Mouse (Mus musculus) thymus, postnatal 25 days (tissue): Measurements from ENCODE around the gene Rbfox3.

Source experiments
- DNase-seq: peaks from one replicate; pipeline ENCODE4 v3.0.0; 2022

The Rbfox3 gene

DNA sequence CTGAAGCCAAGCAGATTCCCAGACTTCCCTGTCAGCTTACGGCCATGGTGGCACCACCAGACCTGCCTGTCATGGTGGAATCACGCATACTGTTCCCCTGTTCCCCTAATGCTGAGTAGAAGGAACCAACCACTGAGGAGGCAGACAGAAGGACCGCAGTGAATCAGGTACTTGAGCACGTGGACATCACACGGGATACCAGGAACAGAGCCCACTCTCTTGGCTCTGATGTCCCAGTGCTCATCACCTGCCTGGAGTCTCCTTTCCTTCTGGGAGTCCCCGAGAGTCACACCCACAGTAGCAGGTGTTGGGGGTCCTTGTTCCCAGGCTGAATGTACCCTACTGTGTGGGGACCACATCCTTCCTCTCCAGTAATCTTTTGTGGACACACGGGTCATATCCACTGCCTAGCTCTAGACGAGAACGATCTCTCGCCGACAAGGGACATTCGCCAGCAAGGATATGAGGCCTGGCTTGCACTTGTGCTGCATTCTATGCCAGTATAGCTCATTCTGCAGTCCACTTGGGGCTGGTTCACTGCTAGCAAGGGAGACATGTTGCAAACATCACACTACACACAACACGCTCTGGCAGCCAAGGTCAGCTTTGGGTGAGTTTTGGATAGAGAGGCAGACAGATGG lies 32.7 kb downstream of the Rbfox3 start:
- no peak for DNase-seq

DNA sequence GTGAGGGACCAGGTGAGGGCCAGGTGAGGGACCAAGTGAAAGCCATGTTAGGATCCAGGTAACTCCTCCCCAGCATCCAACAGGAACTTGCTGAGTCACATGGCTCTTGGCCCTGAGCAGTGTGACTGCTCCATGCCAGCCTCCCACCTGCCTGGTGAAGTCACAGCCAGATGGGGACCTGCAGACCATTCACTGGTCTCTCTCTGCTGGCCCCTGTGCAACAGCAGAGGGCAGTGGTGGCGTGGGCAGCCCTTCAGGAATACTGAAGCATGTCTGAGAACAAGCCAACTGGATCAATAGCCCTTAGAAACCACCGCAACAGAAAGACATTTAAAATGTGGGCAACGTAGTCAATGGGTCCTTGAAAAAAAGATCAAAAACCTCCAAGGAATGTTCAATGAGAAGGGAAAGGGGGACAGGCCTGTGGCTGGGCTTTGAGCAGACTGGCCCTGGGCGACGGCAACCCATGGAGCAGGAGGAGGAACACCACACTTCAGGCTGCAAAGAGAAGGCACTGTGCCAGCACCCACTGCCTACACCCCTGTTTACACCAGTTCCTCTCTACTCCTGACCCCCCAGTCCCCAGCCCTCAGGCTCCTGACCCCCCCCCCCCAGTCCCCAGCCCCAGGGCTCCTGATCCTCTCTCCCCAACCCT lies 36.0 kb downstream of the Rbfox3 start:
- no peak for DNase-seq

DNA sequence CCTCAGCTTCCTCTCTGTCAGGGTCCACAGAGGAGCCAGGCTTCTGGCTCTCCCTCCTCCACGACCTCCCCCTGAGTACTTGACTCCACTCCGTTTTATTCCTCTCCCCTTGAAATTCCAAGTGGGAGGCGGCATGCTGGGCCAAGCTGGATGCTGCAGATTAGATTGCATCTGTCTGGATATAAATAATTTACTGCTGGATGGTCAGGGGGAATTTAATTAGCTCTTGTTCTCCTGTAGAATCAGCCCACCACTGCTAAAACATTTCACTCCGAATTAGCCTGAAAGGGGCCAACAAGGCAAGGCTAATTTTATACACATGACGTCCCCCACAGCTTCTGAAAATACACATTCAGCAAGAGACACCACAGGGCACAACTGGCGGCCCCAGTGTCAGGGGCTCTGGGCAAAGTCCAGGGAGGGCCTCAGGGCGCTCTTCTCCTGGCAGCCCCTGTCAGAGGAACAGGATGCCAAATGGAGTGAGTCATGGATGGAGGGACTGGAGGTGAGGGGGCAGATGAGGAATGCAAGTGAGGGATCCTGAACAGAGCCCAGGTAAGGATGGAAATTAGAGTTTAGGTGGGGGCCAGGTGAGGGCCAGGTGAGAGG lies 36.8 kb downstream of the Rbfox3 start:
- DNase-seq = no peak

DNA sequence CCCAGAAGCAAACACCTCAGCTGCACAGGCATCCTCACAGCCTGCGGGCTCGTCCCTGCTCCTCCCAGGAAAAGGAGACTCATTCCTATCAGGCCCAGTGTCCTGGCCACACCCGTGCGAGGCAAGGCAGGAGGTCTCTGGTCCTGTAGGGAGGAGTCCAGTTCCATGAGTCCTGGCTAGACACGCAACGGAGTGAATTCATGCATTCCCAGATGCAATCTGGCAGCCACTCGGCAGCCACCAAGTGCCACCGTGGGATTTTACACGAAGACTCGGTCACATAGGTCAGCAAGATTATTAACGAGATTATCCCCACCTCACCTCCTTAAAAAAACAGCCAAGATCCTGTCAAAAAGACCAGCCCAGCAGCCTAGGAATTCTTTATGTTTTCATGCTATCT lies 37.4 kb downstream of the Rbfox3 start:
- DNase-seq = no peak

DNA sequence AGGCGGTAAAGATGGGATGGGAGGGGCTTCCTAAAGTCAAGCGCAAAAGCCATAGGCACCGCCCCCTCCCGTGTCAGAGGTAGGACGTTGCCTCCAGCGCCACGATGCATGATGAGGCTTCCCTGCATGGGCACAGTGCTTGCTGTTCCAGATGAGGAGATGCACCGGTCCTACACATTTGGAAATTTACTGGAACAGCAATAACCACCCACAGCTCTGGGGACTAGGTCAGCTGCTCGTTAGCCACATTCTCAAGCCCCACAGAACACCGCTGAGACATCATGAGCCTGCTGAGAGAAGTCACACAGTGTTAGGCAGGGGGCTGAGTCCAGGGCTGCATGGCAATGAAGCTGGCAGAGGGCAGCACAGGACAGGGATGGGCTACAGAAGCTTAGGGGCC lies 39.9 kb downstream of the Rbfox3 start:
- no peak for DNase-seq

DNA sequence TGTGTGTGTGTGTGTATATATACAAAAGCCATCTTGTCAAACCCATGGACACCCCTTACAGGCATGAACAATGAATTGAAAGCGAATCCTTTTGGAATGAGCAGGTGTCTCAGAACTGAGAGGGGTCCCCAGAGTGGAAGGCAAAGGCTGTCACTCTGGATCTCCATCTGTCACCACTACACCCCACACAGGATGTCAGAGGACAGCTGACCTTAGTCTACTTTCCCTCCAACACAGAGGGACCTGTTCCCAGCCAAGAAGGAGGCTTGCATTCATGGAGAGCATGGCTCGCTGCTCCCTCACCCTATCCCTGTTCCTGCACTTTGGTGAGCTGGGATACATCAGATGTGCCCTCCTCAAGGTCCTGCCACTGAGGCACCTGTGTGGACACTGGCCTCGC lies 48.0 kb downstream of the Rbfox3 start:
- no peak for DNase-seq

DNA sequence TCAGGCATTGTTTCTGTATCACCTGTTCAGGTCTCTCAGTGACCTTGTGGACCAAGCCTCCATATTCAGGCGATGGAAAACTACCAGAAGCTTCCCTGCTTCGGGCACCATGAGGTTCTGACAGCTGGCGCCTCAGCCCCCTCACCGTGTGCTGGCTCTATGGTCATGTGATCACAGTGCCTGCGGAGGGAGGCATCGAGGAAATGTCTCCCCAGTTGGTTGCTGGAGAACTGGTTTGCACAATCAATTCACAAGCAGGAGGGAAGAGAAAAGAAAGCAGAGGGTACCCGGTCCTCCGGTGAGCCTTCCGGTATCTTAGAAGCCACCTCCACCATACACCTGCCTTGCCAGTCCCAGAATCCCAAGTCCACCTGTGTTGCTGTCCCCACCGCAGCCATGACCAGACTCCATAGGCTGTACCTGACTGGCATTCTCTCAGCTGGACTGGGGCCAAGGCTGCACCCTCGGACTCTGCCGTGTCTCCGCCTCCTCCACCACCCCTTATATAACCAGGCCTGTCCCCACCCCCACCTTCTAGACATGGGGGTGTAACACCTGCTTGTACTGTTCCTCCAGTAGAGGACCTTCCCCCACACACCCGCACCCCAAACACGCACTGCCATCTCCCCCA lies 49.5 kb downstream of the Rbfox3 start:
- no peak for DNase-seq

DNA sequence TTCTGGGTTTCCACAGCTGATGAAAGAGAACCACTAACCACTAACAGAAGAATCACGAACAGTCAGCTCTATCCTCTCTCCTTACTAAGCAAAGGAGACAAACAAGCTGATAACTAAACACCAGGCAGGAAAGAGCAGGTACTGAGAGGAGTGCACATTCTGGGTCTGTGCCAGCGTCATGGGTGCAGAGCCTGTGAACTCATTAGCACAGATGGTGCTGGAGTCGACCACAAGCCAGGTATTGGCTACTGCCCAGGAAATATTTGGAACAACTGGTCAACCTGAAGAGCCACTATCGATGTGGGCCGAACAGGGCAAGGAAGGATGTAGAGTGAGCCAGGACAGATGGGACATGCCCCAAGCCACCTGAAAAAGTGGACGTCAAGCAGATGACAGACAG lies 50.2 kb downstream of the Rbfox3 start:
- no peak for DNase-seq

DNA sequence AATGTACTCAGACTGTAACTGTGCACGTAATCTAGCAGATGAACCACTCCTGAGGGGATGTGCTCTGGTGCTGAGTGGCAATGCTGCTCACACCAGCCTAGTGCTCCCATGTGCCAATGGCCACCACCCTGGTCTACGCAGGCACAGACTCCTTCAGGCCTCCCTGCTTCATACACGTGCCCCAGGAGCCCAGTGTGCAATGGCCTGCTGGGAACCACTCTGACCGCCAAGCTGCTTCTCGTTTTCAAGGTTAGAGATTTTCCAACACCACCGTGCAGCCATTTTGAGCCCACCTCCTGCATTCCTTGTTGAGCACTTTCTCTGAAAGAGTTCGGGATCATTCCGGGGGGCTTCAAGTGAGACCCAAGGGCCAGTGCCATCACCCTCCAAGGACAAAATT lies 50.6 kb downstream of the Rbfox3 start:
- DNase-seq = no peak

DNA sequence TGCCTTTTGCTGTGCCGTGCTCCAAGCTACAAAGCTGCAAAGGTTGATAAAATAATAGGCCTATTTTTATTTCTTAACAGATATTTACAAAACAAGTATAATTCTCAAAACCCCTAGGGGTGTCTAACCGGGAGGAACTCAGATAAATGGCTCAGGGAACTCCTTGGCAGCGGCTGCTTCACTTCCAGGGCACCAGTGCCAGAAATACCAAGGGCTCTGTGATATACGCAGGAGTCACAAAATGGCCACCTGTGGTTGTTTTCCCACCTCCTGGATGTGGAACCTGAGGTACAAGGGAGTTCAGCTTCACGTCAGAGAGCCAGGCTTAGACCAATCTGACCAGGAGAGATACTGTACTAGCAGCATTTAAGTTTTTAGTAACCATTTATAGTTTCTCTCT lies 51.6 kb downstream of the Rbfox3 start:
- no peak for DNase-seq

DNA sequence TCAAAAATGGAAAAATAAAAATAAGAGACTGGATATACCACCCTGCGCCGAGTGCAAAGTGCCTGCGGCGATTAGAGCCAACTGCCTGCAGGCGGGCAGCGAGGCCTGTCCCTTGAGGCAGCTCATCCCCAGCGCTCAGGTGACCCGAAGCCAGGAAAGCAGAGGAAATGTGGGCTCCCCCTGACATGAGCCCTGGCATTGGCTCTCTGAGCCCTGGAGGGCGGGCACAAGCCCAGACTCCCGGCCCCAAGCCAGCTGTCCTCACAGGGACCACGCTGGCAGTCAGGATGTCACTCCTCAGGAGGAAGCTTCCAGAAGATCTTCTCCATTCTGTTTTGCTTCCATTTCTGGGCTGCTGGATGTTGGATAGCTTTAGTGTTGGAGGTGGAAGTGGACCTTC lies 53.1 kb downstream of the Rbfox3 start:
- DNase-seq = no peak

DNA sequence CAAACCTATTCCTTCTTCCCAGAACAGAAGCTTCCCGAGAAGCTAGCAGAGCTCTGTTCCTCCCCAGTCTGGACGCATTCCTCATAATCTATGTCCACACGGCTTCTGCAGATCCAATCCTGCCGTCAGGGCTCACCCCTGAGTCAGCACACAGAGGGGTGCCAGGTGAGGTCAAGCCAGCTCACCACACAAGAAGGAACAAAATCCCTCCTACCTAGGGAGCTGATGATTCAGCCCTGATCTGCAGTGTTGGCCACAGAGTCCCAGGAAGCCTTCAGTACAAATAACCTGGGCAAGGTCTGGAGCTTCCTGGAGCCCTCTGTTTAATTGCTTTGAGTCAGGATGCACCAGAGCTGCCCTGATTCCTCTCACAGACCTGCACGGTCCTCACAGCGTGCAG lies 60.0 kb downstream of the Rbfox3 start:
- DNase-seq = no peak

DNA sequence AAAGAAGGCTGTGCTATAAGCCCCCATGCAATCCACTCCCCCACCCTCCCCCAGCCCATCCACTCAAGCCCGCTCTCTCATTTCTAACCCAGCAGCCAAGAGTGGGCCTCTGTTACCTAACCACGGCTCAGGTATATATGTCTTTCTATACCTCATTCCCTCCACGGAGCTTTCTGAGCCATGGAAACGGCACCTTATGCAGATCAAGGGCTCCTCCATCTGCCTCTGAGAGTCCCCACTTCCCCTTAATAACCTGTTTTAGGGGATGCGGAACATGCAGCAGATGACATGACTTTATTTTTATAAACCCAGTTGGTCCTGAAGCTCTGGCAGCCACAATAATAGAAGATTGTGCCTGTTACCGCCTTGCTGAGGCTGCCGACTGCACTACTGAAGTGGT lies 63.4 kb downstream of the Rbfox3 start:
- no peak for DNase-seq

DNA sequence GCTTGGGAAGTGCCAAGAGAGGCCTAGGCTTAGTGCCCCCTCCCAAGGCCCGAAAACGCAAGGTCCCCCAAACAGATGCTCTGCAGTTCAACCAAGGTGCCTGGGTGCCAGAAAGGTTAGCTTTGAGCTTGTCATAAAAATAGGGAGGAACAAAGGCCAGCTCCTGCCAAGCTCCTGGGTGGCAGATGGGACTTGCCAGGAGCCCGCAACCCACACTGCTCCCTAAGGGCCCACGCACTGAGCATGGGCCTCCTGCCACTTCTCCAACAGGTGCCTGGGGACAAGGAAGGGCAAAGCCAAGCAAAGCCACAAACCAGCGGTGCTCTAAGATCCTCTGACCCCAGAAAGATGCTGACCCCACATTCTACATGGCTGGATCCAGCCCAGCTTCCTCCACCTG lies 70.4 kb downstream of the Rbfox3 start:
- no peak for DNase-seq

DNA sequence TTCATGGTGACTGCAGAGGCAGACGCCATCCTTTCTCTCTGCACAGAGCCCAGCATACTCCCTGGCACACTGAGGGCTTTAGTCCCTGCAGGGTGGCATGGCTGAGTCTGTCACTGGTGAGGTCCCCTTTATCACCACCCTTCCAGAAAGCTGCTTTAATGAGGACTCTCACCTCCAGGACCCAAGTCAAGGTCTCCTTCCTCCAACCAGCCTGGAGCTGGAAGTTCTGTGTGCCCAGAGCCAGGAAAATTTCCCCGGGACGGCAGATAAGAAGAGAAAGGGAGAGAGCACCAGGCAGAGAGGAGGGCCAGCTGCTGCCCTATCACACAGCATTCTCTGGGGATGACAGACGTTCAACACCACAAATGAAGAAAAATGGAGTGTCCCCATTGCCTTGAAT lies 73.2 kb downstream of the Rbfox3 start:
- no peak for DNase-seq

DNA sequence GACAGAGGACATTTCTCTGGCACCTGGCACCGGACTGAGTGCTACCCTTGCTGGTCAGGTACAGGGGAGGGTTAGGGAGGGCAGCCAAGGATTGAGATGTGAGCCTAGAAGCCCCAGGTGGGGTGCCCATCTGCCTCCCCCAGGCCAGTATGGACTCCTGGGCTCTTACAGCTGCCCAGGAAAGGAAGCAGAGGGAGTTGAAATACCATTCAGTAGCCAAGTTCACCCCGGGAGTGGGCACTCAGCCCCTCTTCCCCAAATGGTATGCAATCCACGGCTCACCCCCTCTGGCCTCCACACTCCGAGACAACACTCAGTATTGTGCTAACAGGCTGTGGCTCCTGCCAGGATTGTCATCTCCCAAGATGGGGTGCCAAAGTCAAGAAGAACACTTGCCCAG lies 74.5 kb downstream of the Rbfox3 start:
- no peak for DNase-seq

DNA sequence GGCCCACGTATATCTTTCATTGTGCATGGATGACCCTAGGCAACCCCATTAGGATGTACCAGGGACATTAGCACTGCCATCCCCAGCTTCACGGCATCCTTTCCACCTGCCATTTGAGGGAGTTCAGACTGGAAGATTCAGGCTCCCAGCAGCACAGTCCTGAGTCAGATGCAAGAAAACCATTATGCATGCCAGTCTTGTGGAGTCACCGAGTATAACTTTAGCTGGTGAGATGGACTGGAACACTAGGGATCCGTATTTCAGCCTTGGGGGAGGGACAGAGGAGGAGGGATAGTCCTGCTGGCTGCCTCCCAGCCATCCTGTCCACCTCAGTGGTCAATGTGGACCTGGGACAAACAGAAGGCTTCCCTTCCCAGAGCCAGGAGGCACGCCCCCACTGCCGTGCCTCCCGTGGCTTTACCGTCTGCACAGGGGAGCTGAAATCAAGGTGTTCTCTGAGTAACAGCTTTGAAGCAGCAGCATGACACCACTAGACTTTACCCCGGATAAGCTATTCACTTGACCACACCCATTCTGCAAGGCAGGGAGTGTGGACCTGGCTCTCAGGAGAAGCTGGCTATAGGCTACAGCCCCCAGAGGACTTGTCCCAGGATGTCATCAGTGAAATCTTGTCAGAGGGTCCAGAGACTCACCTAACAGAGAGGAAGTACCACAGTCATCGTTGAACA lies 78.5 kb downstream of the Rbfox3 start:
- DNase-seq = no peak

DNA sequence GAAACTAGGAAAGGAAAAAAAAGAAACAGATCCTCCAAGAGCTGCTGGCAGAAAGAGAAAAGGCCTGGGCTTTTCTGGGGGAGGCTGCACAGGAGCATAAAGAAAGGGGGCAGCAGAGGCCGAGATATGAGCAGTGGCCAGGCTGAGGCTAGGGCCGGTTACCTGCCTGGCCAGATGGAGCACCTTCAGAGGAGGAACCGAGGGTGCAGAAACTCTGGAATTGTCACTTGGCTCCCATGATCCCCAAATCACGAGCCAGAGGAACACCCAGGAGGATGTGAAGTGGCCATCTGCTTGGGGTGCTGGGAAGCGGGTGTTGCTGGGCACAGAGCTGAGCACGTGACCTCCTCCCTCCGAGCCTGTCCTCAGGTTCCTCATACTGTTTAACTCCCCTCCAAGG lies 79.7 kb downstream of the Rbfox3 start:
- DNase-seq = no peak

DNA sequence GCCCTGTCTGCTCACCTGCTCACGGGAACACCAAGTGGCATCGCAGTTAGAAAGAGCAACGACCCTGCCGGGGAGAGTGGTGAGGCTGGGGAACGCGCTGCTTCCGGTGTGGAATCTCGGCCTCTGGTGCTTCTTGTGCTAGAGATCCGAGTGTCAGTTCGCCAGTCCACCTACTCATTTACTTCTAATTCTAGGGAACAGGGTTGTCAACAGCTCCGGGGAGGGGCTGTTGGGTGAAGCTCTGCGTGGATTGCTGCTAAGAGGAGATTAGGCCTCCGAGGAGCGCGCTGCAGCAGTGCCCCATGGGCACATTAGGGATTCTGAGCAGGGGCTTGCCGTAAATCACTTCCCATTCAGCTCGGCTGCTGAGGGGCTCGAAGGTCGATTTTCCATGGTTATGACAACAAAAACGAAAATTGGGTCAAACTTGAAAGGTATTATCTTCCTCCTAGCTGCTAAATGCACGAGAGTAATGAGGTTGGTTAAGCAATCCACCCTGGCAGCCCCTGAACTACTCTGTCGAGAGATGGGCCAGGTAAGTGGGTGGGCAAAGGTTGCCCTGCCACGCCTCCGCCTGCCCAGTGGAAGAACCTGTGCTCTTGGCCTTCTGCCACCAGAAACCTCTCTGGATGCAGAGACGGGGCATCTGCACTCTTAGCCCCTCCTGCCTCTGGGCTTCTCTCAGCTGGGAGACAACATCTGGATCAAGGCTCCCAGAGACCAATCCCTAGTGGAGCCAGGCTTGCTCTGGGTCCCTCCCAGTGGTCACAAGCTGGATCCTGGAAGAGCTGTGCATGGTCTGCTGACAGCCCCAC lies 85.9 kb downstream of the Rbfox3 start:
- DNase-seq = no peak

DNA sequence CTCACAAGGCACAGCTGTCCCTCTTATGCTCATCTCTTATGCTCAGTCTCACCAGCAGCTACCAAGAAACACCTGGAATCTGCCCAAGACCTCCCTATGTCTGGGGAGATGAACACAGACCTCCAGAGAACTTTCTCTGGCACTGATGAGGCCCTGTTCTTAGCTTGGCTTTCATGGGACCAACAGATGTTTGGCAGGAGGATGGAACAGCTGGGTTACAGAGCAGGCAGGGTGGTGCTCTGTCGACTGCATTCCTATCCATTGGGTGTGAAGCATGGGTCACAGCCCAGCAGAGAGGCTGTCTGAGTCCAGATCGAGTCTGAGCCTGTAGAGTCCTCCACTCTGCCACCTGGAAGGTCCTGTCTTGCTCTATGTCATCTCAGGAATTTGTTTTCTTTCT lies 90.0 kb downstream of the Rbfox3 start:
- no peak for DNase-seq

DNA sequence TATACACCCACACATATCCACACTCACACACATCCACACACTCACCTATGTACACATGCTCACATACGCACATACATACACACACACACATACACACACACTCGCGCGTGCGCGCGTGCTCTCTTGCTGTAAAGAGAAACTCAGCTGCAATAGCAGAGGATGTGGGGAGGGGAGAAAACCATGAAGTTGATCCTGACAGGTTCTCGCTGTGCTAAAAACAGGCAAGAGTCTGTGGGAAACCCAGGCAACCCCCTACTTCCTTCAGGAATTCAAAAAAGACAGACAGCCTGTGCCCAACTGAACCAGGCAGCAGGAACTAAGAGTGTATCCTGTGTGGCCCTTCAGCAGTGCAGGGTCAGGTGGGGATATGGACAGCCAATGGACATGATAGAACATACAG lies 92.9 kb downstream of the Rbfox3 start:
- no peak for DNase-seq

DNA sequence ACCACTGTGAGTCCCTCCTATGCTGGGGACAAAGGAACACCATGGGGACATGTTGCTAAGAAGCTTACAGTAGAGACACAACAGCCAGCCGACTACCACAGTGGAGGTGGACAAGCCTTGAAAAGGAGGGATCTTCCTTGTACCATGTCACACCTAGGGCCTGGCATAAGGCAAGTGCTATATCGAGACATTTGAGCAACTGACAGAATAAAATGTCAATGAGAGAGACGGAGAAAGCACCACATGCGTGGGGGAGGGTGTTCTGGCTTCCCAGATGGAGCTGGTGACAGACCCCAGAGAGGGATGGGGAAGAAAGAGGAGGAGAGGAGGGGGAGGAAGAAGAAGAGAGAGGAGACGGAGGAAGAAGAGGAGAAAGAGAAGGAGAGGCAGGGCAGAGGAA lies 96.3 kb downstream of the Rbfox3 start:
- no peak for DNase-seq

DNA sequence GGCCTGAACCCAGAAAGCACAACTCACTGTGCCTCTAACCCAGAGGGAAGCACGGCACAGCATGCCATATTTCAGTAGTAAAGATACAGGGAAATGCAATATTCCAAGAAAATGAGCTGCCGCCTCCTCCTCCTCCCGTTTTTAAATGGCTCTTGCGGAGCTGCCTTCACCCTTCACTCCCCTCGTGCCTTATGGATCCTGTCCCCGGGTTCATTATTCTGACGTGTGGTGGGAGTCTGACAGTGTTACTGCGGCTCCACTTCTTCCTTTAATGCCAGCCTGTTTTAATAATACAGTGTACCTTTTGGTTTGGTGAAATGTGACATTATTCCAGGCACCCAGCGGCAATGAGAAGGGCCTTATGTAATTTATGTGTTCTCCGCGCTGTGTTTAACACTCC lies 97.5 kb downstream of the Rbfox3 start:
- no peak for DNase-seq
